Mouse (Mus musculus) granulocyte monocyte progenitor cell, adult 5-6 weeks (primary cell): ENCODE measurements at regions not wholly inside any gene's neighbourhood (a gene's known extent, or its start where the extent isn't known, plus 50 kb on each side); places are given as distances from the start of the nearest gene placed in this dataset.
A peak's percentile ranks its signal among the peaks of the same experiment; 100 is the strongest.

Experiments used
- ATAC-seq: replicated peaks from 2 replicates; pipeline ENCODE4 v1.8.0; 2016; ENCODE audit warnings: mild to moderate bottlenecking, moderate TSS enrichment, inconsistent platforms; ENCODE audit not compliant: poor library complexity, severe bottlenecking

- no peak for ATAC-seq
These were observed 124.1 kb downstream of the Edn3 start for GRCm38 (mm10) chr2:174884232-174885225.

- no peak for ATAC-seq
These were observed 117.4 kb upstream of the Gm14444 start for GRCm38 (mm10) chr2:174892658-174893057.

- no peak for ATAC-seq
These were observed 112.6 kb upstream of the Gm14444 start for GRCm38 (mm10) chr2:174897424-174897823.

- ATAC-seq: peak; percentile 26; the same call in 1 of the 2 replicates
These were observed 109.9 kb upstream of the Gm14444 start for GRCm38 (mm10) chr2:174899940-174900670.

GRCm38 (mm10) chr2:174900671-174900991 is 109.4 kb upstream of the Gm14444 start:
- peak; percentile 60 for ATAC-seq

- ATAC-seq: no peak
These were observed 108.2 kb upstream of the Gm14444 start for GRCm38 (mm10) chr2:174901801-174902200.

- ATAC-seq: no peak
These were observed 106.4 kb upstream of the Gm14444 start for GRCm38 (mm10) chr2:174903627-174904026.

- ATAC-seq: peak; percentile 75
These were observed 104.0 kb upstream of the Gm14444 start for GRCm38 (mm10) chr2:174905865-174906639.

GRCm38 (mm10) chr2:174917146-174917905 is 92.7 kb upstream of the Gm14444 start:
- no peak for ATAC-seq

- ATAC-seq: no peak
These were observed 92.1 kb upstream of the Gm14444 start for GRCm38 (mm10) chr2:174917975-174918374.

- no peak for ATAC-seq
These were observed 87.8 kb upstream of the Gm14444 start for GRCm38 (mm10) chr2:174922208-174922607.

GRCm38 (mm10) chr2:174929718-174930117 is 80.3 kb upstream of the Gm14444 start:
- 0 out of 2 replicates have a peak, but pooled peaks have one; percentile 28 for ATAC-seq

- peak; percentile 99 for ATAC-seq
These were observed 77.7 kb upstream of the Gm14444 start for GRCm38 (mm10) chr2:174932137-174933012.

- ATAC-seq: 0 out of 2 replicates have a peak, but pooled peaks have one; percentile 4
These were observed 77.1 kb upstream of the Gm14444 start for GRCm38 (mm10) chr2:174933013-174933353.

GRCm38 (mm10) chr2:174936665-174937064 is 73.4 kb upstream of the Gm14444 start:
- ATAC-seq: peak; percentile 58

- no peak for ATAC-seq
These were observed 72.1 kb upstream of the Gm14444 start for GRCm38 (mm10) chr2:174937930-174938329.

GRCm38 (mm10) chr2:174942221-174942620 is 67.8 kb upstream of the Gm14444 start:
- ATAC-seq: no peak

GRCm38 (mm10) chr2:174948106-174948505 is 61.9 kb upstream of the Gm14444 start:
- ATAC-seq: no peak
